Mouse (Mus musculus): ENCODE measurements around the gene Trib2. TPM values are rescaled to one million over a fixed set of nuclear protein-coding genes. Genes with fewer than 3 reads are reported as not detected.

The Trib2 gene
- total and polyA plus RNA-seq, 3 experiments, result 8.1 to 13.5 (median 10.6) TPM

DNA sequence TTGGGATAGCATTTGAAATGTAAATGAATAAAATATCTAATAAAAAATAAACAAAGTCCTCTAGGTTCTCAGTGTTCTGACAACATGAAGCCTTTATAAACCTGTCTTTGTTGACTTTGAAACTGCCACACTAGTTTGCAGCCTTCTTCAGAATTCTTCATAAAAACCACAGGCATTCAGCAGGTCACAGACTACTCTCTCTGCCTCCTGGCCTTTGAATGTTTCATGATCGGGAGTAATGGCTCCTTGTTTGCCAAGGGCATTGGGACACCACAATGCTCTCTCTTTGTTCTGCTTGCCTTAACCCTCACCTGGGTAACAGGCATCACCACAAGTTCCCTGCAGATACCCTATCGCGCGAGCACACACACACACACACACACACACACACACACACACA lies 7.5 kb downstream of the Trib2 start:
- DNase-seq (ENCODE audit: extremely low read depth), result no peak
- no peak overlapping the region for H3K4me2 ChIP-seq (ENCODE audit: insufficient read depth, low read depth, poor library complexity, severe bottlenecking)
- H3K36me3 ChIP-seq (replicated peaks in 1 of 2; ENCODE audit: control insufficient read depth in 1 of 2, insufficient read depth in 1 of 2, low read length in 1 of 2), result peaks cover 8 to 44% of the 10 kb centered on the region in 2 experiments
- H3K79me2 ChIP-seq (replicated peaks; ENCODE audit: control insufficient read depth, extremely low read depth, insufficient read depth, poor library complexity, severe bottlenecking), result peaks cover 4% of the 10 kb centered on the region; the same call in 1 of the 2 replicates
- in situ Hi-C loops (cut with MboI; ENCODE audit: low pct_ligation_motif_present, low pct_unique_long_range_greater_than_20kb, low sequenced_read_pairs), result no loop called here
- no peaks in the 10 kb centered on the region for H3K9me3 ChIP-seq (replicated peaks; ENCODE audit: low read length)
- peaks cover 6 to 39% of the 10 kb centered on the region in 2 experiments for H3K4me1 ChIP-seq (ENCODE audit: control insufficient read depth in 1 of 2, insufficient read depth in 2 of 2)
- dilution Hi-C loops (cut with MboI; ENCODE audit: extremely low pct_ligation_motif_present, extremely low pct_unique_long_range_greater_than_20kb, low sequenced_read_pairs), result no loop called here
- no peaks in the 10 kb centered on the region for H3K27me3 ChIP-seq (replicated peaks)
- H3K9ac ChIP-seq (ENCODE audit: insufficient read depth, low read depth), result no peak overlapping the region
- H3K4me3 ChIP-seq (replicated peaks in 1 of 3; ENCODE audit: low read depth in 2 of 3, low read length in 2 of 3, poor library complexity in 1 of 3), result no peak overlapping the region
- no peak for TF ChIP-seq ELF1 (IDR thresholded peaks at IDR 0.05; ENCODE audit: low read depth, low read length)
- TF ChIP-seq E2F4 (IDR thresholded peaks at IDR 0.05; ENCODE audit: insufficient replicate concordance, low read depth, low read length), result no peak
- no peak for TF ChIP-seq ZKSCAN1 (IDR thresholded peaks at IDR 0.05; ENCODE audit: borderline replicate concordance, low read depth, low read length)
- no peak for TF ChIP-seq MEF2A (IDR thresholded peaks at IDR 0.05; ENCODE audit: borderline replicate concordance, low read depth, low read length)
- TF ChIP-seq MAFK (IDR thresholded peaks at IDR 0.05; ENCODE audit: insufficient replicate concordance, low read length), result no peak
- H3K27ac ChIP-seq (ENCODE audit: insufficient read depth, low read depth), result no peak overlapping the region

DNA sequence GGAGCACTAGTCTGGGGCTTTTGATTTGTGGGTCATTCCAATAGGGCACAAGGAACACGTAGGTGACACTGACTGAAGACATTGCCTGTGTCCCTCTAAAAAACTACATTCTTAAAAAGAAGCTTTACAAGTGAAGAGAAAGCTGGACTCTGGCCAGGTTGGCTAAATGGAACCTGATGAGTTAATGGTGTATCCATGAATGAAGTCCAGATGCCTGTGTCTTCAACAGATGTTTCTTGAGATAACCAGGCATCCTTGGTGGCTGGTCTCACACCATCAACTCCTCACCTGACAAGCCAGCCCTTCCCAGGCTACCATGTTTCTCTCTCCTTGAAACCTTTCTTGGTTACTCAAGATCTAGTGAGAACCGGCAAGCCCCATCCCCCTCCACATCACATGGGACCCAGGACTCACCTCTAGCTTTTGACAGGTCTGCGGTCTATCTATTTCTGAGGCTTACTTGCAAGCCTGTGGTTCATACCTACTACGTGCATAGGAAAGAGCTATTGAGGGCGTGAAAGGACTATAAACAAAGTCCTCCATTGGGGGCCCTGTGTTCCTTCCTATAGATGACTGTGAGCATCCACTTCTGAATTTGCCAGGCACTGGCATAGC lies 8.4 kb downstream of the Trib2 start:
- Histone ChIP-seq H3K4me1 (ENCODE audit: control insufficient read depth in 1 of 2, insufficient read depth in 2 of 2) (peaks cover 6 to 39% of the 10 kb centered on the region in 2 experiments), H3K79me2 (replicated peaks; ENCODE audit: control insufficient read depth, extremely low read depth, insufficient read depth, poor library complexity, severe bottlenecking) (no peaks in the 10 kb centered on the region), H3K36me3 (replicated peaks in 1 of 2; ENCODE audit: control insufficient read depth in 1 of 2, insufficient read depth in 1 of 2, low read length in 1 of 2) (peaks cover 8 to 50% of the 10 kb centered on the region in 2 experiments), H3K9ac (ENCODE audit: insufficient read depth, low read depth) (no peak overlapping the region), H3K4me2 (ENCODE audit: insufficient read depth, low read depth, poor library complexity, severe bottlenecking) (no peak overlapping the region), H3K27ac (ENCODE audit: insufficient read depth, low read depth) (no peak overlapping the region), H3K4me3 (replicated peaks in 1 of 3; ENCODE audit: low read depth in 2 of 3, low read length in 2 of 3, poor library complexity in 1 of 3) (no peak overlapping the region), H3K9me3 (replicated peaks; ENCODE audit: low read length) (no peaks in the 10 kb centered on the region), H3K27me3 (replicated peaks) (no peaks in the 10 kb centered on the region)
- dilution Hi-C loops (cut with MboI; ENCODE audit: extremely low pct_ligation_motif_present, extremely low pct_unique_long_range_greater_than_20kb, low sequenced_read_pairs) (no loop called here), in situ Hi-C loops (cut with MboI; ENCODE audit: low pct_ligation_motif_present, low pct_unique_long_range_greater_than_20kb, low sequenced_read_pairs) (no loop called here)
- no peak for TF ChIP-seq RCOR1 (conservative IDR thresholded peaks at IDR 0.05; ENCODE audit: low read depth, low read length)
- no peak for TF ChIP-seq EP300 (IDR thresholded peaks at IDR 0.05; ENCODE audit: low read length)
- TF ChIP-seq RAD21 (IDR thresholded peaks at IDR 0.05; ENCODE audit: low read depth, low read length), result no peak
- TF ChIP-seq CHD1 (IDR thresholded peaks at IDR 0.05; ENCODE audit: low read depth, low read length), result no peak
- no peak for TF ChIP-seq ZNF384 (IDR thresholded peaks at IDR 0.05; ENCODE audit: low read depth, low read length)
- TF ChIP-seq PAX5 (IDR thresholded peaks at IDR 0.05; ENCODE audit: low read length), result no peak
- TF ChIP-seq MXI1 (IDR thresholded peaks at IDR 0.05; ENCODE audit: low read depth, low read length), result no peak
- TF ChIP-seq ETS1 (conservative IDR thresholded peaks at IDR 0.05; ENCODE audit: low read depth, low read length), result no peak
- TF ChIP-seq ELF1 (IDR thresholded peaks at IDR 0.05; ENCODE audit: low read depth, low read length), result no peak
- no peak for TF ChIP-seq CTCF (conservative IDR thresholded peaks at IDR 0.05 in 1 of 2, IDR thresholded peaks at IDR 0.05 in 1 of 2; ENCODE audit: low read depth in 2 of 2, low read length in 2 of 2)
- DNase-seq (ENCODE audit: extremely low read depth), result no peak
